1 mouse cellular context compared by ENCODE assay signal in genomic region chr11:69891482-69891881, GRCm38 (mm10).
A peak's percentile ranks its signal among the peaks of the same experiment; 100 is the strongest.
TF ChIP-seq lines count a peak whose summit lies in the region.

No protein-coding gene starts in this region.

TF ChIP-seq in MEL, 35 proteins besides CTCF, POLR2A, EP300 and RAD21 (continued from another document):
- TF ChIP-seq TCF12 (IDR thresholded peaks at IDR 0.05; ENCODE audit: low read depth, low read length) = no peak
- TF ChIP-seq ZNF384 (IDR thresholded peaks at IDR 0.05; ENCODE audit: low read depth, low read length) = peak; percentile 5
- TF ChIP-seq ETS1 (IDR thresholded peaks at IDR 0.05; ENCODE audit: low read depth, low read length) = 0 out of 2 replicates have a peak, but pooled peaks have one; percentile 5
- TF ChIP-seq TAL1 (IDR thresholded peaks at IDR 0.05; ENCODE audit: low read length) = 0 out of 2 replicates have a peak, but pooled peaks have one; percentile 13
- TF ChIP-seq SIN3A (IDR thresholded peaks at IDR 0.05; ENCODE audit: low read length) = 0 out of 2 replicates have a peak, but pooled peaks have one; percentile 24
- 0 out of 2 replicates have a peak, but pooled peaks have one; percentile 38 for TF ChIP-seq MXI1 (IDR thresholded peaks at IDR 0.05; ENCODE audit: low read depth, low read length)
- TF ChIP-seq BHLHE40 (IDR thresholded peaks at IDR 0.05; ENCODE audit: borderline replicate concordance, low read depth, low read length) = no peak
